Mouse (Mus musculus) embryonic facial prominence, embryonic 15.5 days (tissue): Measurements from ENCODE around the gene Gm20388. TPM values are rescaled to one million over a fixed set of nuclear protein-coding genes. Genes with fewer than 3 reads are reported as not detected.
A peak's percentile ranks its signal among the peaks of the same experiment; 100 is the strongest.

Experiments used
- ATAC-seq: fragments of 200-750 bp; cut with Nextera tagmentation; 2 replicates; pipeline ENCODE4 v1.8.0; 2017; ENCODE audit warnings: low read depth, moderate TSS enrichment; ENCODE audit not compliant: insufficient number of reproducible peaks, low FRiP score, low TSS enrichment
- H3K27ac ChIP-seq: fragments of 300-500 bp; sonication (generic); replicated peaks from 2 replicates; pipeline ENCODE4 v1.5.1; 2015; ENCODE audit warnings: mild to moderate bottlenecking, inconsistent platforms
- H3K27me3 ChIP-seq: fragments of 300-500 bp; sonication (generic); 2 replicates; pipeline ENCODE4 v1.6.1; 2015; ENCODE audit warnings: inconsistent platforms
- H3K36me3 ChIP-seq: fragments of 300-500 bp; sonication (generic); 2 replicates; pipeline ENCODE4 v1.6.1; 2015; ENCODE audit warnings: mild to moderate bottlenecking, inconsistent platforms
- H3K4me1 ChIP-seq: fragments of 300-500 bp; sonication (generic); 2 replicates; pipeline ENCODE4 v1.6.1; 2015; ENCODE audit warnings: inconsistent platforms
- H3K4me2 ChIP-seq: fragments of 300-500 bp; sonication (generic); replicated peaks from 2 replicates; pipeline ENCODE4 v1.6.1; 2015; ENCODE audit warnings: mild to moderate bottlenecking, inconsistent platforms
- H3K4me3 ChIP-seq: fragments of 300-500 bp; sonication (generic); replicated peaks from 2 replicates; pipeline ENCODE4 v1.5.1; 2015; ENCODE audit warnings: mild to moderate bottlenecking, inconsistent platforms
- H3K9ac ChIP-seq: fragments of 300-500 bp; sonication (generic); 2 replicates; pipeline ENCODE4 v1.6.1; 2015; ENCODE audit warnings: inconsistent platforms
- H3K9me3 ChIP-seq: fragments of 300-500 bp; sonication (generic); replicated peaks from 2 replicates; pipeline ENCODE4 v1.6.1; 2016; ENCODE audit warnings: inconsistent platforms
- WGBS: fragments of 180-500 bp; shearing (Covaris S2); methylation state at CpG from one replicate; pipeline ENCODE4 v1.1.7; 2015; 5-methylcytosine and 5-hydroxymethylcytosine counted together
- polyA plus RNA-seq: library from polyadenylated mRNA; unstranded; fragments of >200 nt; fragmentation: Nextera tagmentation; extraction: Ambion mirVana; gene quantifications from 2 replicates; pipeline ENCODE4 v1.2.1, GENCODE M21; 2015

Gm20388 gene
- 5.9 and 8.0 TPM in 2 replicates for polyA plus RNA-seq

DNA sequence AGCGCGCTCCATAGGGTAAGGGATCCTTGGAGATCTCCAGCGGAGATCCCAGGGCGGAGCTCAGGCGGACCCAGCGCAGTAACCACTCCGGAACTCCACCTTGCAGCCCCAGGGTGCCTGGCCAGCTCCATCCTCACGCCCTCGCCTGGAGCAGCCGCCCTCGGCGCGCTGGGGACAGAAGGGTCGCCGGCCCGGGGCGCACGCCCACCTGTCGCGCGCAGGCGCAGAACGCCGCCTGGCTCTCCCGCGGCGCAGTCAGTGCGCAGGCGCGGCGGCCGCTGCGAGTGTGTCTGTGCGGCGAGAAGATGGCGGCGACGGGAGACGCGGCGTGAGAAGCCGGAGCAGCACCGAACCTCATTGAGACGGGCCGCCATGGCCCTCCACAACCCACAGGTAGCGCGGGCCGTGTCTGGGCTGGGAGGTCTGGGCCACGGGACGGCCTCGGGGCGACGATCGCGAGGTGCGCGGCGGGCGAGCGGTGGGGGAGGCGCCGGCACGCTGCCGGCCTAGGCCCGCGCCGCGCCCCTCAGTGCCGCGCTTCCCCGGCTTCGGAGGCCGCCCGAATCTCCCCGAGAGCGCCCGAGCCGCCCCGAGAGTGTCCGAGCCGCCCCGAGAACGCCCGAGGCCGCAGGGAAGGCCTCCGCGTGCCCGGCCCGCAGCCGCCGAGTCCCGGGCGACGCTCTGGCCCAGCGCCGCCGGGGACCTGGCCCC, at the start of gene Gm20388:
Gene Gm20388 (plus strand): TSS at position 295 of the 711 bp plus-strand sequence.
- Histone ChIP-seq H3K36me3 (no peaks in the 10 kb centered on the region), H3K9me3 (no peaks in the 10 kb centered on the region), H3K4me1 (peaks cover 38% of the 10 kb centered on the region), H3K4me3 (peak within 1 kb of the TSS; percentile 93), H3K27me3 (peaks cover 3% of the 10 kb centered on the region; the same call in 1 of the 2 replicates), H3K27ac (peak within 1 kb of the TSS; percentile 95), H3K4me2 (peak within 1 kb of the TSS; percentile 98), H3K9ac (peak within 1 kb of the TSS; percentile 94)
- ATAC-seq, result peak; percentile 96
- WGBS, result under 1% methylated on average over 96 of the region's 97 CpGs

DNA sequence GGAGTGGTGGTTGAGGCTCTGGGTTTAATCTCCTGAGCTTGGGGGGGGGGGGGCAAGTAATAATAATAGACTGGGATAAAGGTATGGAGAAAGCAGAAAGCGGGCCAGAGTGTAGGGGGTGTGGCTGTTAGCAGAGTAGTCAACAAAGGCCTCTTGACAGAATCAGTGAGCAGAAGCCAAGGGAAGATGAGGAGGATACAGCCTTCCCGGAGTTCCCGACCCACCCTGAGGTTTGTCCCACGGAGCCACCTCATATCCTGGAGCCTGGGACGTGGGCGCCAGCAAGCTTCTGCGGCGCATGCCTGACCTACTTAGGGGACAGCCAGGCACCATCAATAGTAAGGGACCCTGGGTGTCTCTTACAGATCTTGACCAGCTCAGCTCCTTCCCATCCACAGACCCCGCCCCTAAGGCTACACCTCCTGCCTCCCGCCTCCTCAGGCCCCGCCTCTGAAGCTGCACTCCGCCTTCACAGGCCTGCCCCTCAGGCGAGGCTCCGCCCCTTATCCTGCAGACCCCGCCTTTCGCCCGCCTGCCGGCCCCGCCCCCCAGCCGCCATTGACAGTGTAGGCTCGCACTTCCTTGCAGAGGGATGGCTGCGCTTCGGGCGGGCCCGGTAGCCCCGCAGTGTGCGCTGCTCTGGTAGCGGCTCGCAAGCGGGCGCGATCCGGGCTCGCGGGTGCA, 48.8 kb upstream of the Gm20388 start, which contains the start of gene Klhl36:
Gene Klhl36 (plus strand): TSS at position 561 of the 684 bp plus-strand sequence.
- peak; percentile 95 for ATAC-seq
- H3K9me3 ChIP-seq, result no peaks in the 10 kb centered on the region
- H3K27me3 ChIP-seq, result 0 out of 2 replicates have a peak, but pooled peaks cover 21% of the 10 kb centered on the region
- peak within 1 kb of the TSS; percentile 66; the same call in 1 of the 2 replicates for H3K27ac ChIP-seq
- peak within 1 kb of the TSS; percentile 81 for H3K4me3 ChIP-seq
- H3K4me1 ChIP-seq, result peaks cover 9% of the 10 kb centered on the region
- peak within 1 kb of the TSS; percentile 62 for H3K9ac ChIP-seq
- peak within 1 kb of the TSS; percentile 89 for H3K4me2 ChIP-seq
- under 1% methylated on average over 35 of the region's 35 CpGs for WGBS
- H3K36me3 ChIP-seq, result no peaks in the 10 kb centered on the region

GRCm38 (mm10) chr8:119862390-119862734, 48.3 kb upstream of the Gm20388 start:
- Histone ChIP-seq H3K9me3 (no peaks in the 10 kb centered on the region), H3K4me3 (peak overlapping the region; percentile 81), H3K27me3 (0 out of 2 replicates have a peak, but pooled peaks cover 21% of the 10 kb centered on the region), H3K9ac (peak overlapping the region; percentile 62), H3K27ac (peak overlapping the region; percentile 66; the same call in 1 of the 2 replicates), H3K36me3 (no peaks in the 10 kb centered on the region), H3K4me2 (peak overlapping the region; percentile 89), H3K4me1 (peaks cover 9% of the 10 kb centered on the region)
- ATAC-seq, result no peak; the same call in 1 of the 2 replicates
- WGBS, result under 1% methylated on average over 19 of the region's 19 CpGs

DNA sequence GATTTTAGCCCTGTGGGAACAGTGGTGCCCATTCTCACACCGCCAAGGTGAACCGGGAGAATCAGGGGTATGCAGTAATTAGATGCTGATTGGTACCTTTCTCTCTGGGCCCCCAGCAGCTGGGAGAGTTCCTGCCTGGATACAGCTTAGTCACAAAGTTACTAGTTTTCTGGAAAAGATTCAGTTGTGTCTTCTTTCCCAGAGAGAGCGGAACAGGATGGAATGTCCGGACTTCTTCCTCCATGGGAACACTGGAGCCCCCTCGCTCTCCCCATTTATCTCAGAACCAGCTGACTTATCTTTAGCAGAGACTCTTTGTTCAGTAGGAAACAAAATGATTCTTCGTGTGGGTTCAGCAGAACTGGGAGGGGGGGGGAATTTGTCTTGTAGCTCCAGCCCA, 47.9 kb upstream of the Gm20388 start:
- H3K4me3 ChIP-seq, result peak overlapping the region; percentile 81
- peak overlapping the region; percentile 89 for H3K4me2 ChIP-seq
- WGBS, result 8% methylated on average over 6 of the region's 6 CpGs
- H3K36me3 ChIP-seq, result no peaks in the 10 kb centered on the region
- H3K27ac ChIP-seq, result peak overlapping the region; percentile 66; the same call in 1 of the 2 replicates
- peak overlapping the region; percentile 62 for H3K9ac ChIP-seq
- no peak for ATAC-seq
- H3K4me1 ChIP-seq, result peaks cover 9% of the 10 kb centered on the region
- 0 out of 2 replicates have a peak, but pooled peaks cover 21% of the 10 kb centered on the region for H3K27me3 ChIP-seq
- no peaks in the 10 kb centered on the region for H3K9me3 ChIP-seq

GRCm38 (mm10) chr8:119869616-119870015, 41.0 kb upstream of the Gm20388 start:
- 87% methylated on average over 20 of the region's 20 CpGs for WGBS
- peaks cover 28% of the 10 kb centered on the region for H3K36me3 ChIP-seq
- H3K9me3 ChIP-seq, result peaks cover 8% of the 10 kb centered on the region; the same call in 1 of the 2 replicates

GRCm38 (mm10) chr8:119873181-119873580, 37.5 kb upstream of the Gm20388 start:
- H3K27me3 ChIP-seq, result 0 out of 2 replicates have a peak, but pooled peaks cover 4% of the 10 kb centered on the region
- no peak overlapping the region for H3K4me3 ChIP-seq
- H3K27ac ChIP-seq, result no peak overlapping the region
- peaks cover 34% of the 10 kb centered on the region for H3K36me3 ChIP-seq
- H3K9me3 ChIP-seq, result peaks cover 8% of the 10 kb centered on the region; the same call in 1 of the 2 replicates
- H3K9ac ChIP-seq, result no peak overlapping the region
- ATAC-seq, result no peak
- H3K4me2 ChIP-seq, result no peak overlapping the region
- no peaks in the 10 kb centered on the region for H3K4me1 ChIP-seq
- WGBS, result 94% methylated on average over 1 of the region's 1 CpGs

More at GRCm38 (mm10) chr8:119869616-119870015, 41.0 kb upstream of the Gm20388 start:
- no peak overlapping the region for H3K4me2 ChIP-seq
- H3K27me3 ChIP-seq, result no peaks in the 10 kb centered on the region
- H3K4me1 ChIP-seq, result no peaks in the 10 kb centered on the region
- H3K4me3 ChIP-seq, result no peak overlapping the region
- H3K9ac ChIP-seq, result no peak overlapping the region
- no peak overlapping the region for H3K27ac ChIP-seq
- ATAC-seq, result no peak

- no peak overlapping the region for H3K9ac ChIP-seq
- no peaks in the 10 kb centered on the region for H3K9me3 ChIP-seq
- H3K36me3 ChIP-seq, result peaks cover 6% of the 10 kb centered on the region; the same call in 1 of the 2 replicates
- 48% methylated on average over 6 of the region's 6 CpGs for WGBS
- peaks cover 20% of the 10 kb centered on the region for H3K4me1 ChIP-seq
- H3K4me2 ChIP-seq, result no peak overlapping the region
- no peak for ATAC-seq
- peaks cover 20% of the 10 kb centered on the region for H3K27me3 ChIP-seq
- no peak overlapping the region for H3K27ac ChIP-seq
- no peak overlapping the region for H3K4me3 ChIP-seq
Observed at GRCm38 (mm10) chr8:119881301-119881700, 29.3 kb upstream of the Gm20388 start.

DNA sequence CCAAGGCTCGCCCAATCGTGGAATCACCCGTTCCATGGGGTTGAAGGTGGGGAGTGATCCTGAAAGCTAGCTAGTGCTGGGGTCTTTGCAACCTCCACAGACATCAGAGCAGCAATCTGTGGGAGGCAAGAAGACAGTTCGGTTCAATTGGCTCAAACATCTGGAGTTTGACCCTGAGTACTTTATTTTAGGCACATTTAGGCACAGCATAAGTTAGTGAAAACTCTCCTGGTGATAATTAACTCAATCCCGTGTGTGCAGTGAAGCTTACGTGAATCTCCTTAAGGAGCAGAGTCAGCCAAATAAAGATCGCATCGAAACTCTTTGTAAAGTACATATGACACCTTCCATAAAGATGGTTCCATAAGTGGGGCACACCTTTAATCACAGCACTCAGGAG, 28.7 kb upstream of the Gm20388 start:
- 64% methylated on average over 8 of the region's 8 CpGs for WGBS
- no peaks in the 10 kb centered on the region for H3K9me3 ChIP-seq
- H3K36me3 ChIP-seq, result peaks cover 6% of the 10 kb centered on the region; the same call in 1 of the 2 replicates
- H3K4me1 ChIP-seq, result peaks cover 20% of the 10 kb centered on the region
- no peak overlapping the region for H3K4me2 ChIP-seq
- peaks cover 20% of the 10 kb centered on the region for H3K27me3 ChIP-seq
- ATAC-seq, result no peak
- H3K27ac ChIP-seq, result no peak overlapping the region
- H3K4me3 ChIP-seq, result no peak overlapping the region
- no peak overlapping the region for H3K9ac ChIP-seq

GRCm38 (mm10) chr8:119883281-119883680, 27.4 kb upstream of the Gm20388 start:
- ATAC-seq, result no peak
- Histone ChIP-seq H3K4me3 (no peak overlapping the region), H3K9me3 (no peaks in the 10 kb centered on the region), H3K27ac (no peak overlapping the region), H3K4me1 (peaks cover 20% of the 10 kb centered on the region), H3K9ac (no peak overlapping the region), H3K4me2 (no peak overlapping the region), H3K36me3 (no peaks in the 10 kb centered on the region), H3K27me3 (peaks cover 16% of the 10 kb centered on the region)
- WGBS, result 87% methylated on average over 7 of the region's 7 CpGs

DNA sequence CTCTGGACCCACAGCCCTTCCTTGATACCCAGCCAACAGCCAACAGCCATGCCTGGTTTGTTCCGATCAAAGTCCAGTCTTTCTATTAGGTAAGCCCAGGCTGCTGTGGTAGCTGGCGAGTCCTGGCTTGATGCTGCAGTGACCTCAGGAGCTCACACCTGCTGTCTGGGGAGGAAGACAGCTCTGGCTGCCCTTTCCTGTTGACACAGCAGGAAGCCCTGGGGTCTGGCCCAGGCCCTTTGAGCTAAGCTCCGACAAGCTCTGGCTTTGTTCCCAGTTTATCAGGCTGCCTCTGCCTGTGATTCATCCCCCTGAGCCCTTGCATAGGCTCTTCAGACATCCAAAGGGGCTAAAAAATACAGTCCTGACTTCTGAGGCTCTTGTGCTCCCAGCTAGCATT, 25.0 kb upstream of the Gm20388 start:
- H3K36me3 ChIP-seq, result no peaks in the 10 kb centered on the region
- H3K27me3 ChIP-seq, result peaks cover 3% of the 10 kb centered on the region; the same call in 1 of the 2 replicates
- peak; percentile 47; the same call in 1 of the 2 replicates for ATAC-seq
- 26% methylated on average over 3 of the region's 3 CpGs for WGBS
- H3K27ac ChIP-seq, result no peak overlapping the region
- H3K4me2 ChIP-seq, result no peak overlapping the region
- H3K9ac ChIP-seq, result no peak overlapping the region
- H3K4me1 ChIP-seq, result peaks cover 14% of the 10 kb centered on the region
- no peak overlapping the region for H3K4me3 ChIP-seq
- no peaks in the 10 kb centered on the region for H3K9me3 ChIP-seq

- no peak overlapping the region for H3K4me2 ChIP-seq
- WGBS, result 90% methylated on average over 3 of the region's 3 CpGs
- no peaks in the 10 kb centered on the region for H3K36me3 ChIP-seq
- ATAC-seq, result no peak
- H3K4me3 ChIP-seq, result no peak overlapping the region
- peaks cover 3% of the 10 kb centered on the region; the same call in 1 of the 2 replicates for H3K27me3 ChIP-seq
- H3K4me1 ChIP-seq, result peaks cover 6% of the 10 kb centered on the region; the same call in 1 of the 2 replicates
- no peak overlapping the region for H3K9ac ChIP-seq
- no peaks in the 10 kb centered on the region for H3K9me3 ChIP-seq
- no peak overlapping the region for H3K27ac ChIP-seq
Observed at GRCm38 (mm10) chr8:119887130-119887529, 23.5 kb upstream of the Gm20388 start.
